ENCODE assay signal across 24 mouse cellular contexts in the genomic region with DNA sequence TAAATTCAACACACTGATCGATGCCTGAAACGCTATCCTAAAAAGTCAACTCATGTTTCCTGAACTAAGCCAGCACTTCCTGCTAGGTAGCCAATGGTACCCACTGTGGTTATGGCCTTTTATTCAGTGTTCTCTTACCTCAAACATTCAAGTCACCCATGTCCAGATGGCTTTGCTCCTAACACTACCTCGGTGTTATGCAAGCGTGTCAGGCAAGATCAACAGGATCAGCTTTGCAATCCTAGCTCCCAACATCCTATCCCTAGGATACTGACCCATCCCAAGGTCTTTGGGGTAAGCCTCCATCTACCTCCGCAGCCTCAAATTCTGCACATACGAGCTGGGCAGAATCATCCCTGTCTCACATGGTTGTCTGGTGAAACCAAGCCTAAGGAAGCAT.
"Had no signal": no experiment of that assay in that cellular context is flagged by ENCODE, and none has a peak within 500 bp of the region (broad histone marks: within the 10 kb centered on the region; RNA-seq: fewer than 3 reads in every experiment).

No protein-coding gene starts in this region.

- DNase-seq: gastrocnemius, adult 2 months; gastrocnemius, postnatal 10 days; gastrocnemius, postnatal 25 days; heart, postnatal 10 days; heart, postnatal 4 days; kidney, adult 8-10 months; kidney, postnatal 10 days; kidney, postnatal 25 days; liver had no signal

- ATAC-seq: hindbrain, embryonic 16.5 days; inflammation-experienced regulatory T-cells, adult 6 months; intestine, embryonic 15.5 days; intestine, postnatal 0 days; liver, embryonic 12.5 days had no signal

- H3K4me3 ChIP-seq: gastrocnemius, adult 2 months; heart, embryonic 10.5 days; heart, embryonic 12.5 days; hindbrain, embryonic 10.5 days; hindbrain, embryonic 12.5 days; intestine, embryonic 15.5 days; layer of hippocampus, adult 2 months; left cerebral cortex, adult 2 months; limb, embryonic 10.5 days; limb, embryonic 12.5 days; liver, embryonic 12.5 days had no signal

- H3K9me3 ChIP-seq: heart, embryonic 10.5 days; heart, embryonic 12.5 days; hindbrain, embryonic 10.5 days; hindbrain, embryonic 12.5 days; intestine, embryonic 15.5 days; limb, embryonic 10.5 days; limb, embryonic 12.5 days; liver, embryonic 12.5 days had no signal

- H3K27ac ChIP-seq: gastrocnemius, adult 2 months; heart, embryonic 10.5 days; hindbrain, embryonic 10.5 days; hindbrain, embryonic 12.5 days; hindbrain, embryonic 14.5 days; intestine, embryonic 15.5 days; layer of hippocampus, adult 2 months; left cerebral cortex, adult 2 months; limb, embryonic 10.5 days; limb, embryonic 12.5 days; liver, embryonic 12.5 days; liver, embryonic 14.5 days had no signal

- H3K4me2 ChIP-seq: heart, embryonic 12.5 days; hindbrain, embryonic 12.5 days; hindbrain, embryonic 14.5 days; intestine, embryonic 15.5 days; limb, embryonic 12.5 days; liver, embryonic 12.5 days had no signal

- H3K27me3 ChIP-seq: heart, embryonic 12.5 days; hindbrain, embryonic 12.5 days; intestine, embryonic 15.5 days; limb, embryonic 12.5 days; liver, embryonic 12.5 days had no signal

- H3K9ac ChIP-seq: heart, embryonic 12.5 days; hindbrain, embryonic 12.5 days; hindbrain, embryonic 14.5 days; intestine, embryonic 15.5 days; limb, embryonic 12.5 days; liver, embryonic 12.5 days; liver, embryonic 14.5 days had no signal

- H3K36me3 ChIP-seq: heart, embryonic 10.5 days; heart, embryonic 12.5 days; hindbrain, embryonic 10.5 days; hindbrain, embryonic 12.5 days; intestine, embryonic 15.5 days; limb, embryonic 10.5 days; limb, embryonic 12.5 days; liver, embryonic 12.5 days had no signal
